Mouse (Mus musculus) G1E (cell line): ENCODE data around the gene Slc2a4.

Source experiments
- CTCF ChIP-seq: IDR thresholded peaks from 2 replicates; pipeline ENCODE4 v1.5.1; 2012; ENCODE audit warnings: low read depth, low read length, inconsistent platforms, mixed read lengths
- GATA1 ChIP-seq: IDR thresholded peaks from 2 replicates; pipeline ENCODE4 v1.6.1; 2012; ENCODE audit warnings: borderline replicate concordance, low read length, inconsistent platforms, mixed read lengths
- GATA2 ChIP-seq: IDR thresholded peaks from 2 replicates; pipeline ENCODE4 v1.6.1; 2012; ENCODE audit warnings: low read depth, low read length, inconsistent platforms, borderline replicate concordance
- TAL1 ChIP-seq: conservative IDR thresholded peaks from 2 replicates; pipeline ENCODE4 v1.6.1; 2012; ENCODE audit warnings: low read depth, low read length, inconsistent platforms, mixed read lengths

- TF ChIP-seq TAL1, result no peak
- no peak for TF ChIP-seq CTCF
- no peak for TF ChIP-seq GATA1
- TF ChIP-seq GATA2, result no peak
Measured at GRCm38 (mm10) chr11:69974907-69975306, 26.9 kb upstream of the Slc2a4 start.
